Mouse (Mus musculus): ENCODE data around the gene Ehbp1.

GRCm38 (mm10) chr11:22050864-22051263, 291.2 kb downstream of the Ehbp1 start:
- TF ChIP-seq POLR2A (IDR thresholded peaks at IDR 0.05; ENCODE audit: insufficient read depth, low read length), result no peak
- no peak for TF ChIP-seq CTCF (IDR thresholded peaks at IDR 0.05; ENCODE audit: low read depth, low read length)
- TF ChIP-seq EP300 (IDR thresholded peaks at IDR 0.05; ENCODE audit: insufficient read depth, low read depth, low read length), result no peak
